Mouse (Mus musculus) mature B cell (primary cell): Measurements from ENCODE around the gene Btnl1.

Experiments
- in situ Hi-C: fragments of 300-500 bp; cut with MboI; formaldehyde crosslinking; loops from 2 replicates; pipeline ENCODE4 v1.14.3; 2019

The Btnl1 gene

GRCm38 (mm10) chr17:34384699-34385098, 7.8 kb downstream of the Btnl1 start:
- in situ Hi-C loops: no loop called here

GRCm38 (mm10) chr17:34386656-34387055, 9.7 kb downstream of the Btnl1 start:
- in situ Hi-C loops: no loop called here

- in situ Hi-C loops: no loop called here
These were observed 11.6 kb downstream of the Btnl1 start for GRCm38 (mm10) chr17:34388513-34388912.

GRCm38 (mm10) chr17:34391507-34391906, 14.6 kb downstream of the Btnl1 start:
- in situ Hi-C loops: no loop called here

- in situ Hi-C loops: no loop called here
These were observed 15.4 kb downstream of the Btnl1 start for GRCm38 (mm10) chr17:34392321-34392720.

- in situ Hi-C loops: no loop called here
These were observed 20.4 kb downstream of the Btnl1 start for GRCm38 (mm10) chr17:34397357-34397756.

- in situ Hi-C loops: no loop called here
These were observed 21.3 kb downstream of the Btnl1 start for GRCm38 (mm10) chr17:34398058-34398710.

- in situ Hi-C loops: no loop called here
These were observed 21.9 kb downstream of the Btnl1 start, which contains the start of gene BC051142 for GRCm38 (mm10) chr17:34398711-34399393. Gene BC051142, plus strand, starts transcription at chr17:34398820.

GRCm38 (mm10) chr17:34399394-34399715, 22.4 kb downstream of the Btnl1 start:
- in situ Hi-C loops: no loop called here

GRCm38 (mm10) chr17:34411117-34411516, 34.2 kb downstream of the Btnl1 start:
- in situ Hi-C loops: no loop called here

- in situ Hi-C loops: no loop called here
These were observed 43.1 kb downstream of the Btnl1 start for GRCm38 (mm10) chr17:34420014-34420413.

GRCm38 (mm10) chr17:34427597-34427996, 50.7 kb downstream of the Btnl1 start:
- in situ Hi-C loops: no loop called here
